Mouse (Mus musculus): ENCODE measurements around the gene Cdc73.
"Not testable (repeated sequence)": the region's sequence is repeated elsewhere in the genome, so short reads cannot be mapped to it uniquely, and the experiment has no call there.

Cdc73 gene

GRCm38 (mm10) chr1:143702741-143703262, at the start of gene Cdc73:
Cdc73 (minus strand) TSS chr1:143702893.
- peak; percentile 86 for DNase-seq (ENCODE audit: low read depth, low spot score)

- DNase-seq (ENCODE audit: low read depth, low spot score) = no peak
Measured at GRCm38 (mm10) chr1:143745871-143746270, 43.2 kb upstream of the Cdc73 start.

- DNase-seq (ENCODE audit: low read depth, low spot score) = no peak
Measured at GRCm38 (mm10) chr1:143742186-143742585, 39.5 kb upstream of the Cdc73 start.

- no peak for DNase-seq (ENCODE audit: low read depth, low spot score)
Measured at GRCm38 (mm10) chr1:143741331-143741730, 38.6 kb upstream of the Cdc73 start.

- DNase-seq (ENCODE audit: low read depth, low spot score) = no peak
Measured at GRCm38 (mm10) chr1:143740581-143740980, 37.9 kb upstream of the Cdc73 start.

GRCm38 (mm10) chr1:143739361-143740350, 37.0 kb upstream of the Cdc73 start:
- peak; percentile 54 for DNase-seq (ENCODE audit: low read depth, low spot score)

GRCm38 (mm10) chr1:143738811-143739210, 36.1 kb upstream of the Cdc73 start:
- DNase-seq (ENCODE audit: low read depth, low spot score) = no peak

GRCm38 (mm10) chr1:143733914-143734410, 31.3 kb upstream of the Cdc73 start:
- no peak for DNase-seq (ENCODE audit: low read depth, low spot score)

- DNase-seq (ENCODE audit: low read depth, low spot score) = no peak
Measured at GRCm38 (mm10) chr1:143731691-143732090, 29.0 kb upstream of the Cdc73 start.

- DNase-seq (ENCODE audit: low read depth, low spot score) = no peak
Measured at GRCm38 (mm10) chr1:143730899-143731298, 28.2 kb upstream of the Cdc73 start.

GRCm38 (mm10) chr1:143727701-143728445, 25.2 kb upstream of the Cdc73 start:
- no peak for DNase-seq (ENCODE audit: low read depth, low spot score)

GRCm38 (mm10) chr1:143724456-143725064, 21.9 kb upstream of the Cdc73 start:
- no peak for DNase-seq (ENCODE audit: low read depth, low spot score)

GRCm38 (mm10) chr1:143716038-143716437, 13.3 kb upstream of the Cdc73 start, which contains the start of gene Glrx2:
Glrx2 (plus strand) TSS chr1:143716338.
- DNase-seq (ENCODE audit: low read depth, low spot score) = not testable (repeated sequence)

GRCm38 (mm10) chr1:143710627-143710976, 7.9 kb upstream of the Cdc73 start:
- no peak for DNase-seq (ENCODE audit: low read depth, low spot score)

- DNase-seq (ENCODE audit: low read depth, low spot score) = no peak
Measured at GRCm38 (mm10) chr1:143709966-143710626, 7.4 kb upstream of the Cdc73 start.

- DNase-seq (ENCODE audit: low read depth, low spot score) = no peak
Measured at GRCm38 (mm10) chr1:143708361-143708760, 5.7 kb upstream of the Cdc73 start.

- DNase-seq (ENCODE audit: low read depth, low spot score) = no peak
Measured at GRCm38 (mm10) chr1:143707006-143707405, 4.3 kb upstream of the Cdc73 start.

- DNase-seq (ENCODE audit: low read depth, low spot score) = peak; percentile 11
Measured at GRCm38 (mm10) chr1:143702141-143702740, 452 bp downstream of the Cdc73 start.

GRCm38 (mm10) chr1:143701736-143702135, 957 bp downstream of the Cdc73 start:
- DNase-seq (ENCODE audit: low read depth, low spot score) = no peak

GRCm38 (mm10) chr1:143684849-143685248, 17.8 kb downstream of the Cdc73 start:
- no peak for DNase-seq (ENCODE audit: low read depth, low spot score)

- DNase-seq (ENCODE audit: low read depth, low spot score) = no peak
Measured at GRCm38 (mm10) chr1:143681108-143681507, 21.6 kb downstream of the Cdc73 start.
